Mouse (Mus musculus): ENCODE data around the gene Crym.

Gene Crym

DNA sequence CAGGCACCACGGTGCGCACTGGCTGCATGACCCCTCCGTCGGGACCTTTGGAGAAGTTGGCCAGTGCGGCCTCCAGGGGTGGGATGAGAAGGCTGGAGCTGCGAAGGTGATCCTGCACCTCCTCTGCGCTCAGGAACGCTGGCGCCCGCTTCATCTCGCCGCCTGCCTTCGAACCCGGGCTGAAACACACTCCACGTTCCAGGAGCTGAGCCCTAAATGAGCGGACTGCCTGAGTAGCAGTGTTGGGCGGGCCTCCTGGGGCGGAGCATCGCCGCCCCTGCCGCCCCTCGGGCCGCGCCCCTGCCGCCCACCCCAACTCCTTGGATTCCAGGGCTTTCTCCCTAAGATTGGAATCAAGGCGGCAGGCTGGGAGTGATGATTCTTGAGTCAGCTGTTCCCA is at the start of gene Crym:
Crym (minus strand) TSS at position 341 of the 400 bp plus-strand sequence.
- no peak for DNase-seq

DNA sequence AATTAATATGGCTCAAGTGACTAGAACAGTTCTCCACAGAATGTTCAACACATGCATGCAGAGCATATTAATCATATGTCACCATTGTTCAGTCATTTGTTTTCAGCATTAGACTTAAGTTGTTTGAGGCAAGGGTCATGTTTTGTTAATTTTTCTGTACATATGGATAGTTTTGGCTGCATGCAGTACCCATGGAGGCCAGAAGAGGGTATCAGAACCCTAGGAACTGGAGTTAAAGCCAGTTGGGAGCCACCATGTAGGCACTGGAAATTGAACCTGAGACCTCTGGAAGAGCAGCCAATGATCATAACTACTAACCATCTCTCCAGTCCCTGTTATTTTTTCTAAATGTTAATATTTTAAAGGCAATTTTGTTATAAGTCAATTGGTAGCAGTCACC is 39.2 kb upstream of the Crym start:
- no peak for DNase-seq

DNA sequence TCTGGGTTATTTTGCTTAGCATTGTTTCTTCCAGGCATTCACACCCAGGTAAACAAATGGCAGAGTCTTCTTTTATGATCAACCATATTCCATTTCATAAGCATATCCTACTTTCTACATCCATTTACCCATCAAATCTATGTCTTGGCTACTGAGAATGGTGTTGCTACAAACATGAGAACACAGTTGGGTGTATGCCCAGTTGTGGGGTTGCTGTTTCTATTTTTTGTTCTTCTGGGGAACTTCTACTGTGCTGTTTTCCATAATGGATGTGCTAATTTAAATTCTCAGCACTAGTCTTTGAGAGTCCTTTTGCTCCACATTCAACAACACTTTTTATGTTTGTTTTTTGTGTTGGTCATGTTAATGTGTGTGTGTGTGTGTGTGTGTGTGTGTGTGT is 26.6 kb upstream of the Crym start:
- DNase-seq = no peak

DNA sequence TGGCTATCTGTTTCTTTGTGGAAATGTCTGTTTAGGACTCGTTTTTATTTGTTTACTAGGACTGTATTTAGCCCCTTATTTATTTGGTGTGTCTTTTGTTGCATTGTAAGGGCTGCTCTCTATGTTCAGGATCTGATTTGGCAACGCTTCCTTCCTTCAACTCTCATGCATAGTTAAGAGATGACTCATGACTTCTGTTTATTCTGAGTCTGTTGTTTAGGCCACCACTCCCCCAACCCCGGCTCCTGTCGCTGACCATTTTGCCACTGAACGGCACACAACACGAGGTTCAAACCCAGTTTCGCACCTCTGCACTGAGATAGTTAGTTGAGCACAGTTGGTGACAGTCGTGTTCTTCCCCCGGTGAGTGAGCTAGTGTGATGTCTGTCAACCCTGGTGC is 4.1 kb upstream of the Crym start:
- no peak for DNase-seq

DNA sequence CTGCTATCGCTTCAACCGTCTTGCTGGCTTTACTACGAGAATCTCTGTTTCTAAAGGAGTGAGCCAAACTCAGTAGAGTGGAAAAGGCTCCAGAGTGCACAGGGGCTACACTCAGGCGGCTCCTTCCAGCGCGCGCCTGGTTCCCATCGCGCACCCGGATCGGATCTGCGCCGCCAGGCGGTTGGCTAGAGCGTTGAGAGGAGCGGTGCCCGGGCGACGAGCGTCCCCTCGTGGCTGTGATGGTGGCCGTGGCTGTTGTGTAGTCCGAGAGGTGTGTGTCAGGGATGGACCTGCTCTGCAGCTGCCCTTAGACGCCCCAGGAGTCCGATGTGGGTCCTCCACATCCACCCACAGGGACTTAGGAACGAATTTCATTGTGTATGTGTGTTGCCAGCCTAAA is 1.9 kb upstream of the Crym start, which contains the start of gene Abca14:
Abca14 (plus strand) TSS at position 173 of the 400 bp plus-strand sequence.
- DNase-seq = peak; percentile 56

DNA sequence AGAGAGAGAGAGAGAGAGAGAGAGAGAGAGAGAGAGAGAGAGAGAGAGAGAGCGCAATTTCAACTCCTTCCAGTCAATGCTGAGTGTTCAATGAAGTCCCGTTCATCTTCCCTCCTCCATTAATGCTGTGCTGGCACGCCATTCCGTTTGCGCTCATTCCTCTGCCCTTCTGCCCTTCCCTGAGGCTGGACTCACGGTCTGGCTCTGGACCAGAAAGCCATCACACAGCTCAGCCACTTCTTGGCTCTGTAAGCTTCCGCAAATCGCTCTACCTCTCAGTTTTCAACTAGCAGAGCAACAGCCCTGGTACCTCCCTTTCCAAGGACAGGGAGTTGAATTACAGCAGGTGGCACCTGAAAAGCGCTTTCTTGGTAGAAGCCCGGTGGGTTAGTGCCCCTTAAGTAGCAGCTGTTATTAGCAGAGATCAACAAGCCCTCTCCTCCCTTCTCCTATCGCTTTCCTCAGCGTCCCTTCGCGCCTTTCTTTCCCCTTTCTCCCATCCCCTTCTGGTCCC is 623 bp downstream of the Crym start:
- peak; percentile 20 for DNase-seq

DNA sequence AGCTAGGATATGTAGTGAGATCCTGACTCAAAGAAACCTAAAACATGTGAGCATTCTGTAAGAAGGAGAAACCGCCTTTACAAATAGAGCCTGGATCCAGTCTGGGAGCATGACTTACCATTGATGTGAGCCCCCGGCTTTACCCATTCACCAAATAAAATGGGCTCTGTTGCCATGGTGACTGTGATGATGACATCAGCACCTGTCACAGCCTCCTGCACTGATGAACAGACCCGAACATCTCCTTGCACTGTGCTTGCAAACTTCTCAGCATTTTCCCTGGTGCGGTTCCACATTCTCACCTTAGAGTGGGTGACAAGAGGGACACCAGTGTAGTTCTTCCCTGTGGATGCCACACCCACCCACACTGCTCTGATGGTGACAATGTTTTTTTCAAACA is 6.7 kb downstream of the Crym start:
- no peak for DNase-seq

DNA sequence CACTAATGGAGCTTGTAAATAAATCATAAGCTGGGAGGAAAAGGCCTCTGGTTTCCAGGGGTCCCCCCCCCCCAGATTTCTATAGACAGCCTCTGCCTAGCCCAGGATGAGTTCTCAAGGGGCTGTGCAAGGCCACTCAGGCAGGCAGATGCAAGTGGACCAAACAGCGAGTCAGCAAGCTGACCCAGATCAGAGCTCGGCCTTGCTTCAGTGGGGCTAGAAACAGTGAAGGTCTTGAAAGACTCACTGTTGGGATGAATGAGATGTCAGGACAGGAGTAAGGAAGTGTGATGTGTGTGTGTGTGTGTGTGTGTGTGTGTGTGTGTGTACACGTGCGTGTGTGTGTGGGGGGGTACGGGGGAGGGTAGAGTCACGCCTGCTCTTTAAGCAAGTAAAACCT is 9.1 kb downstream of the Crym start:
- no peak for DNase-seq

DNA sequence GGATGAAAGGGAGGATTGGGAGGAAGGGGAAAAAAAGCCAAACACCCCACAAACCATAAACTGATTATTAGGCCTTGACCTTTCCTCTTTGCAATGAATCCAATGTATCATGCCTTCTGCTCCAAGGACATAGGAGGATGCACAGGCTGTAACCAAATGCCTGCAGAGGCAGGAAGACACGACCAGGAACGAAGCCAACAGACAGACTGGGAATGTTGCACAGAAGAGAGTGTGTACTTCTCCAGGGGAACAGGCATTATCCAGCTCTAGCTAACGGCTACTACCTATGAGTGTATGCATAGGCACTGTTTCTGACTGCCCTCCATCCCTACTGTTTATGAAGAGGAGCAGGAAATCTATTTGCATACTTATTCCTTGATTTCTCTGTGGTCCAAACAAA is 9.7 kb downstream of the Crym start:
- DNase-seq = peak; percentile 31

DNA sequence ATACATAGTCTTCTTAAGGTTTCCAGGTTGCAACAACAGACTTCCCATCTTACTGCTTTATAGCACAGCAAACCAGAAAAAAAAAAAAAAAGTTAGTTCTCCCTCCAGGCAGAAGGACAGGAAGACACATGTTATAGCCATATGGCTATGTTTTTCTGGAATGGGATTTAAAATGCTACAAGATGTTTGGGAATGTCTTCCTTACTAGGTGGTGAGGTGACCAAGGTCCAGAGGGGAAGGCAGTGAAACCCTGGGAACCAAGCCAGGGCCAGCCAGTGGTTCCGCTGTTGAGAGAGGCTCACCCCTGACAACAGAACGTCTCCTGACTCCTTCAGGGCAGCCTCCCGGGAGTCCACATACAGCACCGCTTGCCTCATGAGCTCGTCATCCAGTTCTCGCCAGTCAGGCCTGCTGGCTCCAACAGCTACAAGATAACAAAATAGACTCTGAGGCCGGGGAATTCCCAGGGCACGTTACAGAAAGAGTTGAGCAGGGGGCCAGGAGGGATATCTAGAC is 11.7 kb downstream of the Crym start:
- DNase-seq = peak; percentile 34

DNA sequence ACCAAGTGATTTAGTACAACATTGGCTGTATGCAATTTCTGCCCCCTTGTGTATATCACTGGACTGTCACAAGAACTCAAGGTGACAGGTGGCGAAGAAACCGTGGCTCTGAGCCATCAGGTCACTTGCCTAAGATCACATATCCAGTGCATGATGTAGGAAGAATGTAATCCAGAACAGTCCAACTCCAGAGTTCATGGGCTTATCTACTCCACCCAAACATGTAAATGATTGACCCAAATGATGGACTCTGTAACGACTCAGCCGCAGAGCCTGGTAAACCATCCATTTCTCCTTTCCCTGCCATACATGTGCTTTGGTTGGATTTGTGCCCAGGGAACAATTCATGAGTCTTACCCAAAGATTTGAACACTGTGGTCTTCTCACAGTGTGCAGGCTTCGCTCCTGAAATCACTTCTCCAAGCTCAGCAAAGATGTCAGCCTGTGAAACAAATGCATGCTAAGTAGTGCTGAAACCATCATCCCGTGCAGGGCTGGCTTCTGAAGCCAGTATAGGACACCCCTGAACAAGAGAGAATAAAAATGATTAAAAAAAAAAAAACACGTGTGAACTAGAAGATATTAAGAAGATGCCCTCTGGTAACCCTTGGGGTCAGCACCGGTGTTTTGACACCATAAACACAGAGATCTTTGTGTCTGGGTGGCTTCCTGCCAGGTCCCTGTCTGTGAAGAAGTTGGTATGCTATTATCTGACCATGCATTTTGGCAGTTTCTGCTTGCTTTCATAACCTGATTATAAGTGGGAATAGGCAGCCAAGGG is 12.4 kb downstream of the Crym start:
- DNase-seq = peak; percentile 26

DNA sequence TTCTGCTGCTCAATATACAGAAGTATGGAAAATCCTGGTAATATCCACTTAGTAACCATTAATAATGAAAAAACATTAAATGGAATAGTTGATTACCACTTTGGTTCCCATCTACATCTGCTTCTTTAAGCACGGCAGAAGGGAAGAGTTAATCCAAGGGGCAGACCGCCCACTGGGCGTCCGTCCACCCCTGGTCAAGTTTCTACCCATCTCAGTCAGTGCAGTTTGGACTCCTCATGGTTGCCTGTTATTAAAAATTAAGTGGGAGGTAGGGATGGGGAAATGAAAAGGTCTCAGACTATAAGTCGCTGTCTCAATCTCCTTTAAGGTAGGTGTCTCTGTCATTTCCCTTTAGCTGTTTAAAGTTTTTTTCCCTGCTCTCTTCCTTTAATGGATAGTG is 13.0 kb downstream of the Crym start:
- no peak for DNase-seq

DNA sequence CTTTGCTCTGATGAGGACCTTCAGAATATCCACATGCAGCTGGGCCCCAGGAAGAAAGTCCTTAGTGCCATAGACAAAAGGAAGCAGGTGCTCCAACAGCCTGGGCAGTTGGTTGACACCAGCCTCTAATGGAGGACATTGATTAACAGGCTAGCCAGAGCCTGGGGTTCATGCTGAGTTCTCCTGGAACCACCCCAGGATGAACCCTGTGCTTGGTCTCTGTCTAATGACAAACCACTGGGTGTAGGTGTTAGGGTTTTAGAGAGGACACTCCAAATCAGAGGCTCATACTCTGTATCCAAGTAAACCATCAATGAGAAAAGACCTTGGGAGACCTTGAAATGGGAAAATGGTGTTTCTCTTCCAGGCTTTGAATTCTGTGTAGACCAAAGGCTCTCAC is 19.0 kb downstream of the Crym start:
- DNase-seq = no peak

DNA sequence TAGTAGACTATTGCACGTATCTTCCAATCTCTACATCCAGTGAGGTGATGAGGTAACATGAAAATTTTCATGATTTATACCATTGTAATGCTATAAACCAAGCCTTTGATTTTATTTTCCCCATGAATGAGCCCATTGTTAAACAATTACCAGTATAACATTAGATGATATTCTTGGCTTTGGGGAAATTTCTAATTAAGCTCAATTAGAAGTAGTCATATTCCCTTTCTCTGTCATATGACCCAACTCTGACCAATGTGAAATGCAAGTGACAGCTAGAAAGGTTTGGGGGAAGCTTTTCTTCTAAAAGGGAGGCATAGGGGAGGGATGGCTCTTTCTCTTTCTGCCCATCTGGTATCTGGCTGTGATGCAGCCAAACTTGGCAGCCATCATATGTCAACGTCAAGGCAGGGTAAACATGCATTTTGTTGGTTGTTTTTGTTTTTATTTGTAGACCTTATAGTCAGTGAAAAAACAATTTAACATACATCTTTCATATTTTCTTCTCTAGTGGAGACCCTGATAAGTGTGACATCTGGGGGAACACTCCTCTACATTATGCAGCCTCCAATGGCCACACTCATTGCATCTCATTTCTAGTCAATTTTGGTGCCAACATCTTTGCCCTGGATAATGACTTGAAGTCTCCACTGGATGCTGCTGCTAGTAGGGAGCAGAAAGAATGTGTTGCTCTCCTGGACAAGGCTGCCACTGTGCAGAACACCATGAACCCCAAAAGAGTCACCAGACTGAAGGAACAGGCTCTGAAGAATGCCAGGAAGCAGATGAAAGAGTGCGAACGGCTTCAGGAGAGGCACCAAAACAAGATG is 20.3 kb downstream of the Crym start:
- no peak for DNase-seq

DNA sequence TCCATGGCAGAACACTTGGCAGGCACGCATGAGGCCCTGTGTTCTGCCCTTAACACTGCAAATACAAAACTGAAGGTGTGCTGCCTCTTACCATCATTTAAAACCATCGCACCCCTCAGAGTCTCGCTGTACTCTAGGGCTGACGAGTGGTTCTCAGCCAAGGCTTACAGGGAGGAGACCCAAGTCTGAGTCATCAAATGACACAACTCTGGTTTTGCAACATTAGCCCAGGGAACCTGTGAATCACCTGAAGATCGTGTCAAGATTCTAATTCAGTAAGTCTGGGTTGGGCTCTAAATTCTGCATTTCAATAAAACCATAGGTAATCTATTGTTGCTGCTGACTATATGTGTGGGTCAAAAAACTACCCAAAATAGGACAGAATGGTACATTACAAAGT is 21.4 kb downstream of the Crym start:
- no peak for DNase-seq

DNA sequence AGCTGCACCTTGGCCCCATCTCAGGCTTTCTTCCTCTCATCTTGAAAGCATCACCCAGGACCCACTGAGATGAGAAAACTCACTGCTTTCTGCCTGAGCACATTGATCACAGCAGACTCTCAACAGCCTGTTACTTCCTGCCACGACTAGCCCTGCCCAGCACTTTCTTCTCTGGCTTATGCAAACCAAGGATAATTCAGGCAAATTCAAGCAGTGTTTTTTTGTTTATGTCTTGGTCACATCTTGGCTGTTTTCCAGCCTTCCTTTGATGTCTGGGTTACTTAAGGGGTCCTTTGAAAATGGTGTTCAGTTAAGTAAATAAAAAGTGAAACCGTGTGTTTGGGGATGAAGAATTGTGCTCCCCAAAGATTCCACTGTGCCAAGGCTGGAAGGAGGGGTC is 23.0 kb downstream of the Crym start:
- DNase-seq = no peak

DNA sequence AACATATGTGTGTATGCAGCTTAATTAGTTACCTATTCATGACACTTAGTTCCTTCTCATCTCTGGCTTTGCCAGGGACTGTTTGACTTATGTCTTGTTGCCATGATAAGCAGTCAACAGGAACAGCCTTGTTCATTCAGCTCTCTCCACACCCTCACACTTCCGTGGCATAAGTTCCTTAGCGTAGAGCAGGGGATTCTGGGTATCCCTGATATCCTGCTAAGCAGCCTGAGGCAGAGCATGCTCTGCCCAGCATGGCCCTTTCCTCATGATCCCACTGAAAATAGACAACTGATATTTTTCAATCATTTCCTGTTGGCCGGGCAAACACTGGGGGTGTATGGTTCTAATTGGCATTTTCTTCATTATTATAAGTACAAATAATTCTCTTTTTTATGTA is 24.3 kb downstream of the Crym start:
- no peak for DNase-seq

DNA sequence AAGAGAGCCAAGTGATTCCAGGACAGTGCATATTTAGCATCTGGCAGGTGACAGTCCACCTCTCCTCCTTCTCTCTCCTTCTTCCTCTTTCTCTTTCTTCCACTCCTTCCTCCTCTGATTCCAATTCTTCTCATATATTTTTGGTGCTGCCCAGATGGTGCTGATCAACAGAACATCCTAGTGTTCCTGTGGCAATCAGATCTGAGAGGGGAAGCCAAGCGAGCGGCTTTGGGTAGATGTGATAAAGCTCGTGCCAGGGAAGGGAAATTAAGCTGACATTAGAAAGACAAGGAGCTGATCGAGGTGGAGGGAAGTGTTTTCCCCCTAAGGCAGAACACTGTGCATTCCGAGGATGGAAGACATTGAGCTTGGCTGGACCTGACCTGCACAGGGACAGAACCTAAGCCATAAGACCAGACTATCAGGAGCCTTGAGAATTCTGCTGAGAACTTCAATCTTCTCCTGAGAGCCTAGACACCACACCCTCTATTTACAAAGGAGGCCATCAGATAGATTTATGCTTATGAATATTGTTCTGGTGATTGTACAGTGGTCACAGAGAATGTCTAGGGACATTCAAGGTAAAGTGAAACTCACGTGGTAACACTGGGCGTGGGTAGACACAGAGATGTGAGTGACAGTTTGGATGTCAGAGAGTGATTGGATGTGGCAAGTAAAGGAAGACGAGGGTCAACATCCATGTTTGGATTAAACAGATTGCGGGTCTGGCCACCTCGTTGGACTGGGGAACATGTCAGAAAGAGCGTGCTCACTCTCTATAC is 27.0 kb downstream of the Crym start:
- DNase-seq = no peak

DNA sequence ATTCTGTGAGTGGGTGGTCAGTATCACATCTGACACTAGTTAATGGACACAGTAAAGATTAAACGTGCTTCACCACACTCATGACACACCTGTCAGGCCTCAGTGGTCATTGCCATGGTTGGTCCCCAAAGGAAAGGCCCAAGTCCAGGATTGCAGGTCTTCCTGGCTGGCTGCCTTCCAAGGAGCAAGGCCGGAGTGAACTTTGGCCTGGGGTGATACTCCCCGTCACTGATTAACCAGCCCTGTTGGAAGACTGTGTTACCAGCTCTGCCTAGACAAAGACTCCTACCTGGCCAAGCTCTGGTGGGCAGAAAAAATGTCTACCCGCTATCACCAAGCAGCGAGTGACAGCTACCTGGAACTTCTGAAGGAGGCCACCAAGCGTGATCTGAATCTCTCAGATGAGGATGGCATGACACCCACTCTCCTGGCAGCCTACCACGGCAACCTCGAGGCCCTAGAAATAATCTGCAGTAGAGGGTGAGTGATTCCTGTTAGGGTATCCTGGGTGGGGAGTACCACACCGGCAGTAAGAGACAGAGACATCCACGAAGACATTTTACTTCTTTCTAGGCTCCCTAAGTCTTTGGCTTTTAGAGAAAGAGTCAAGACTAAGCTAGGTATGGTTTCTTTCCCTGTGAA is 28.2 kb downstream of the Crym start, which contains the start of gene Anks4b:
Anks4b (plus strand) TSS at position 256 of the 642 bp plus-strand sequence.
- DNase-seq = no peak

DNA sequence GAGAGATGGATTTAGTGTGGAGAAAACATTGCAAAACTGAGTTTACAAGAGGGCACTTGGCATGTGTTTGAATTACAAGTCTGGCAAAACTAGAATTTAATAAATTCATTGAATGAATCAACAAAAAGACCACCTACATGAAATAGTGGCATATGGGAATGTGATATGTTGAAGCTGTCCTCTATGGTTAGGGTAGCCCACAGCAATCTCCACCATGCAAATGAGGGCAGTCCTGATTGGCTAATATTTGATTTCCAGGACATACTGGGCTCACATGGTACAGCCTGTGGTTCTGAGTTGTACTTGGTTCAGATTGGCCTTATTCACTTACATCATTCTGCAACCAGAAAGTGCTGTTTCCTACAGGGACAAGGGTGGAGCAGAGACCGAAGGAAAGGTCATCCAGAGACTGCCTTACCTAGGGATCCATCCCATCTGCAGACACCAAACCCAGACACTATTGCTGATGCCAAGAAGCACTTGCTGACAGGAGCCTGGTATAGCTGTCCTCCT is 29.7 kb downstream of the Crym start:
- DNase-seq = no peak

DNA sequence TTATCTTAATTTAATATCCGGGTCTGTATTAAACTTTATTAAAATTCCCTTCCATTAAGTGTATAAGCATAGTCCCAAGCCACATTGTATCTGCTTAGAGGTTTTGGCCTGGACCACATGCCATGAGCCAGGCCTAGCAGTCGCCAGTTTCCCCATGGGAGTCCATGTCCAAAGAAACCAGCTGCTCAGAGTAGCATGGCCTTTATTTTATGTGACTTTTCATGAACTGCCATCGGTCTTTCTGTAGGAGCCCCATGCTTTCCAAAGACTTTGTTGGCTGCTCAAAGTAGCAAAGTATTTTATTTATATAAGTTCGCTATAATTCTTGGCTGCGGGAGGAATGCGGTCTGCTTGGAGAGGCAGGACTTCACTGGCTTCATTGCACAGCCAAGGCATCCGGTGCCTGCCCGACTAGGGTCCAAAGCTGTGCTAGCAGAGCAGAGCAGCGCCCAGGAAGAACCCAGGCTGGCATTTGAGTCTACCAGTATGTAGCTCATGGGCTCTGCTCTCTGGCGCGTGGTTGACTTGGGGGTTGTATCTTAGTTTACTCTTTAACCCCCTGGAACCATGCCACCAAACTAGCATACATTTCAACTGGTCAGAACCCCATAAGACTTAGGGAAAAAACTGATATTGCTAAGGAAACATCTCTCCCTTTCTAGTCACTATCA is 38.2 kb downstream of the Crym start:
- DNase-seq = no peak
